Mouse (Mus musculus): Measurements from ENCODE around the gene Chst2.

The Chst2 gene

DNA sequence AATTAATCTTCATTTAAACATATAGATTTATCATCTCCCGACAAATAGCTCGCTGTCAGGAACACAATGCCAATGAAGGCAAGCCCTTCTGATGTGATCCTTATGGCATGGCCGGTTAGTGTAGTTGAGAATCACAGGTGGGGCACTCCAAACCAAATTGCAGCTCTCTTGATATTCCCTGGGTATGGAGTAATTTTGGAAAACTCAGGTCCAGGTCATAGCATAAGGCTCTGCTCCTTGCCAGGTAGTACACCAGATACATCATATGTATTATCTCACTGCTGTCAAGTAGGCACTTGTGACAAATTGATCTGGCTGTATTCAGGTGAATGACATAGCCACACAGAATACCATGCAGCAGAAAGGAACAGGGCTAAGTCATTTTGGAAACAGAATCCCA lies 40.6 kb downstream of the Chst2 start:
- DNase-seq (ENCODE audit: low spot score in 2 of 2): no peak

DNA sequence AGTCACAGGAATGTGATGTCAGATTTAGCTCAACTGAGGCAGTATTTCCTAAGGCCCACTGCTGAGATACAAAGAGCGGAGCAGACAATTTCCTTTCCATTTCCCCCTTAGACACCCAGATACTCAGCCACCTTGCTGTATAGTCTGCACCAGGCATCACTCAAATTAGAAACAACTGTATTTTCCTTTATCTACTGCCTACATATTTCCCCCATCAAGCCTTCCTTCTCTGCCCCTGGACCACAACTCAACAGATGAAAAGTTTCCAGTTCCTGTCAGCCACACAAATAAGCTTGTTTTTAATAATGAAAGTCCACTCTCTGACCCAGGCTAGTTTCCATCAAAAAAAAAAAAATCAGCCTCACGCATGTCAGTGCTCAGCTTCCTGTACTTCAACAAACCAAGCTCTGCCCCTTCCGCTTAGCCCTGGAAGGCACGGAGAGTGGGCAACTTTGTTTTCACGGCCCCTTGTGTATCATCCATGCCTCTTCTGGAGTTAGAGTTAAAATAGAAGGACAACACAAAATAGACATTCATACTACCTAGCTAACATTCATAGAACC lies 52.6 kb downstream of the Chst2 start:
- no peak for DNase-seq (ENCODE audit: low spot score in 2 of 2)

DNA sequence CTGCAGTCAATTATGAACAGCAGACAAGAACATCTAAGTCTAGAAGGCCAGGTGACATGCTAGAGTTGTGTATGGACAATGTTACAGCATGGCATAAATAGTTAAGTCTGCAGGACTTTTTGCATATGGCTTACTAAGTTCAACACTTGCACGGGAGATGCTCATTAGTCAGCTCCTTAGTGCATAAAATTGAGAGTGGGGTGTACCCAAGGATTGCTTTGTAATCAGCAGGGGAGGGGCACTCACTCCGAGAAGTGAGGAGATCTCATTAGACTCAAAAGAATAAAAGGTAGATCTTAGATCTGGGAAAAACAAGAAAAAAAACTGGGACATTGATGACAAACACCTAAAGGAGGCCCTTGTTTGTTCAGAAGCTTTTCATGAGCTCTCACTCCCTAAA lies 54.6 kb downstream of the Chst2 start:
- no peak for DNase-seq (ENCODE audit: low spot score in 2 of 2)

DNA sequence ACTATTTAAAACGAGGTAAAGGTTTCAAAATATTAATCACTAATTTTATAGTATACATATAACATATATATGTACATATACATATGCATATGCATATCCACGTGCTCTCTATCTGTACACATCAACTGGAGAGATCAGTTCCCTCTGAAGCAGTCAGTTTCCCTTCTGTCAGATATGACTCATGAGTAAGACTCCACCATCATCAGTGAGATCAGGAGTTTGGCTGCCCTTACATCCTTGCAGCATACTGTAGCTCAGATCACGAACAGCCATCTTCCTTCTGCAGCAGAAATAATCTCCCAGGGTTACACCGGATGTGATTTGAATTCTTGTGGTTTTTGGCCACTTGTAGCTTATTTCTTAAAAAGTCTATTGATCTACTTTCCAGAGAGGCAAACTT lies 56.0 kb downstream of the Chst2 start:
- no peak for DNase-seq (ENCODE audit: low spot score in 2 of 2)
